Mouse (Mus musculus) liver, embryonic 16.5 days (tissue): ENCODE measurements at regions not wholly inside any gene's neighbourhood (a gene's known extent, or its start where the extent isn't known, plus 50 kb on each side); places are given as distances from the start of the nearest gene placed in this dataset.

Experiments used
- ATAC-seq: fragments of 200-750 bp; cut with Nextera tagmentation; 2 replicates; pipeline ENCODE4 v1.8.0; 2017; ENCODE audit warnings: low read depth, mild to moderate bottlenecking, moderate number of reproducible peaks, moderate library complexity
- H3K27ac ChIP-seq: fragments of 300-500 bp; sonication (generic); 2 replicates; pipeline ENCODE4 v1.5.1; 2014; ENCODE audit warnings: mild to moderate bottlenecking, low read length
- H3K27me3 ChIP-seq: fragments of 300-500 bp; sonication (generic); 2 replicates; pipeline ENCODE4 v1.6.1; 2014; ENCODE audit warnings: low read depth, low read length, mixed read lengths; ENCODE audit not compliant: control insufficient read depth, insufficient read depth
- H3K36me3 ChIP-seq: fragments of 300-500 bp; sonication (generic); 2 replicates; pipeline ENCODE4 v1.6.1; 2014; ENCODE audit warnings: mild to moderate bottlenecking; ENCODE audit not compliant: control insufficient read depth, insufficient read depth
- H3K4me1 ChIP-seq: fragments of 300-500 bp; sonication (generic); 2 replicates; pipeline ENCODE4 v1.6.1; 2014; ENCODE audit warnings: low read depth, low read length, mixed read lengths; ENCODE audit not compliant: control insufficient read depth
- H3K4me2 ChIP-seq: fragments of 300-500 bp; sonication (generic); 2 replicates; pipeline ENCODE4 v1.6.1; 2014; ENCODE audit warnings: low read depth, low read length, mixed read lengths
- H3K4me3 ChIP-seq: fragments of 300-500 bp; sonication (generic); 2 replicates; pipeline ENCODE4 v1.5.1; 2014; ENCODE audit warnings: low read depth, mild to moderate bottlenecking, low read length
- H3K9ac ChIP-seq: fragments of 300-500 bp; sonication (generic); 2 replicates; pipeline ENCODE4 v1.6.1; 2014; ENCODE audit warnings: low read depth, low read length
- H3K9me3 ChIP-seq: fragments of 300-500 bp; sonication (generic); replicated peaks from 2 replicates; pipeline ENCODE4 v1.6.1; 2016; ENCODE audit warnings: low read length; ENCODE audit not compliant: control insufficient read depth
- WGBS: fragments of 180-500 bp; shearing (Covaris S2); extraction: QIAGEN DNeasy Blood & Tissue Kit; methylation state at CpG from one replicate; pipeline ENCODE4 v1.1.7; 2014; ENCODE audit not compliant: insufficient replicate concordance; 5-methylcytosine and 5-hydroxymethylcytosine counted together

DNA sequence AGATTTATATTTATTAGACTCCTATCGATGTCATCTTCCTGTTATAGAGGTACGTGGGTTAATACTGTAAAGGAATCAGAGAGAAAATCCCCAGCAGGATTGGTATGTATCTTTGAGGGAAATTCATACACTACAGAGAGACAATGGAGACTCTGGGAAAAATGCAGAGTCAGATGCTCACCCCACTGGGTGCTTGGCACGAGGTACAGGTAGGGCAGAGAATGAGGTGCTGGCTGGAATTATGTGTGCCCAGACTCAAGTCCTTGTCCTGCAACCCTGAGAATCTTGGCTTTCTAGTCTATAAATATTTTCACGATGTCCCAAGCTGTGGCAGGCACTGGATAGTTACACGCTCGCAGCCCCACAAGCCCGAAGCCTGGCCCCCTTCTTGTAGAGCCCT, 57.8 kb upstream of the Cry1 start:
- Histone ChIP-seq H3K9me3 (no peaks in the 10 kb centered on the region), H3K4me3 (no peak overlapping the region), H3K27ac (no peak overlapping the region), H3K4me2 (no peak overlapping the region), H3K27me3 (no peaks in the 10 kb centered on the region), H3K9ac (no peak overlapping the region), H3K36me3 (no peaks in the 10 kb centered on the region), H3K4me1 (no peaks in the 10 kb centered on the region)
- WGBS: 73% methylated on average over 7 of the region's 7 CpGs
- ATAC-seq: no peak

DNA sequence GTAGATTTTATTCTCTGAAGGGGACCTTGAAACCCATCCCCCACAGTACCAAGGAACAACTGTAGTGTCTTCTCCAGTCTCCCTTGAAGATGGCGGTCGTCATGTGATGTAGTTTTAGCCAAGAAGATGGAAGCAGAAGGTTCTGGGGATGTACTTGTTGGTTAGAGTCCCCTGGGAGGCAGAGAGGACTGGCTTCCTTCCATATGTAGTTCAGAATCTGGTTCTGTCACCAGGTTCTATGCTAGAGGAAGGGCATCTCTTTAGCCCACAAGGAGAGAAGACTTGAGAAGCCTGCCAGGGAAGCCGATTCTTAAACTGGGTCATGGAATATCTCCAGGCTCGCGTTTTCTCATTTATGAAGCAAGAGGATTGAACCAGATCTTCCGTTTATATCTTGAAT, 58.7 kb upstream of the Cry1 start:
- H3K36me3 ChIP-seq: no peaks in the 10 kb centered on the region
- no peaks in the 10 kb centered on the region for H3K9me3 ChIP-seq
- no peaks in the 10 kb centered on the region for H3K27me3 ChIP-seq
- H3K9ac ChIP-seq: no peak overlapping the region
- no peak overlapping the region for H3K27ac ChIP-seq
- H3K4me1 ChIP-seq: no peaks in the 10 kb centered on the region
- no peak overlapping the region for H3K4me2 ChIP-seq
- H3K4me3 ChIP-seq: no peak overlapping the region
- 70% methylated on average over 6 of the region's 6 CpGs for WGBS
- no peak for ATAC-seq

DNA sequence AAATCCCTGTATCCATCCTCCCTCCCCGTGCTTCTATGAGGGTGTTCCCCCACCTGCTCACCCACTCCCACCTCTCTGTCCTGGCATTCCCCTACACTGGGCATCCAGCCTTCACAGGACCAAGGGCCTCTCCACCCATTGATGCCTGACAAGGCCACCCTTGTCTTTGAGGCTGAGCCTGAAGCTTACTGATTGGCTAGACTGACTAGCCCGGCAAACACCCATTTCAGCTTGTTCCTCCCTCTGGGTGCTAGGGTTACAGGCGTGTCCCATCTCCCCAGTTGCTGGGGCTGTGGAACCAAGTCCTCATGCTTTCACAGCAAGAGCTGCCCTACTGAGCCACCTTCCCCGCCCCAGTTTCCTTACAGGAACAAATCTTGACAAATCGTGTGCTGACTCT, 80.9 kb upstream of the Cry1 start:
- no peak overlapping the region for H3K4me2 ChIP-seq
- WGBS: 35% methylated on average over 5 of the region's 5 CpGs

DNA sequence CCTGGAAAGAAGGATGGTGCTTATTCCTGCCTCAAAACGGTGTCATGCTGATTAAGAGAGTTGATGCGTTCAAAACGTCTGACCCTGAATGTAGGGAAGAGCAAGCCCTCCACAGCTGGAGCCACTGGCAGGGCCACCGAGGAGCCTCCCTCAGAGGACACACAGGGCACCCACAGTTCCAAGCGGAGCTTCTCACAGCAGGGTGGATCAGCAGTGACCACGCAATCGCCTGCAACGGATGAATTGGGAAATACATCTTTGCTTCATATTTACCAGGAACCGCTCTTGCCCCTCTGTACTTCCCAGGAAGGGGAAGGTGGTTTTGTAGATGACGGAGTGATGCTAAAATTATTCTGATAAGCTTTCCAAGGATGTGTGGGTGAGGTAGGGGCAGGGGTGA, 81.3 kb upstream of the Cry1 start:
- Histone ChIP-seq H3K4me3 (no peak overlapping the region), H3K36me3 (no peaks in the 10 kb centered on the region), H3K27ac (no peak overlapping the region), H3K4me2 (no peak overlapping the region), H3K9ac (no peak overlapping the region), H3K4me1 (no peaks in the 10 kb centered on the region), H3K27me3 (no peaks in the 10 kb centered on the region), H3K9me3 (no peaks in the 10 kb centered on the region)
- 25% methylated on average over 10 of the region's 10 CpGs for WGBS
- ATAC-seq: peak; percentile 32; the same call in 1 of the 2 replicates

More for the DNA sequence above, 80.9 kb upstream of the Cry1 start:
- no peak overlapping the region for H3K4me3 ChIP-seq
- no peaks in the 10 kb centered on the region for H3K36me3 ChIP-seq
- H3K9me3 ChIP-seq: no peaks in the 10 kb centered on the region
- H3K27me3 ChIP-seq: no peaks in the 10 kb centered on the region
- no peak overlapping the region for H3K27ac ChIP-seq
- no peaks in the 10 kb centered on the region for H3K4me1 ChIP-seq
- ATAC-seq: 0 out of 2 replicates have a peak, but pooled peaks have one; percentile 35
- H3K9ac ChIP-seq: no peak overlapping the region

DNA sequence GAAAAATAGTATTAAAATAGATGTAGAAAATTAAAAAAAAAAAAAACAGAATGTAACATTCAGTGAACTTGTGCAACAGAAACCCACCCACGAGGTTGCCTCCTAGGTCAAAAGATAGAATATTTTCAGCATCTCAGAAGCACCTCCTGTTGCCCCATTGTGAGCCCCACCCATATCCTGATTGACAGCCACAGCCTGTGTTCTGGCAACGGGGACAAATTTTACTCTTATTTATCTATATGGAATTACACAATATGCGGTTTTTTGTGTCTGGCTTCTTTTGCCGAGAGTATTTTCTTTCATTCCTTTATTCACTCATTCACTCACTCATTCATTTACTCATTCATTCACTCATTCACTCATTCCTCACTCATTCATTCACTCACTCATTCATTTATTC, 81.9 kb upstream of the Cry1 start:
- no peak overlapping the region for H3K9ac ChIP-seq
- H3K4me3 ChIP-seq: no peak overlapping the region
- no peaks in the 10 kb centered on the region for H3K36me3 ChIP-seq
- no peaks in the 10 kb centered on the region for H3K27me3 ChIP-seq
- ATAC-seq: no peak
- no peak overlapping the region for H3K4me2 ChIP-seq
- H3K4me1 ChIP-seq: no peaks in the 10 kb centered on the region
- WGBS: 57% methylated on average over 4 of the region's 4 CpGs
- no peaks in the 10 kb centered on the region for H3K9me3 ChIP-seq
- no peak overlapping the region for H3K27ac ChIP-seq

DNA sequence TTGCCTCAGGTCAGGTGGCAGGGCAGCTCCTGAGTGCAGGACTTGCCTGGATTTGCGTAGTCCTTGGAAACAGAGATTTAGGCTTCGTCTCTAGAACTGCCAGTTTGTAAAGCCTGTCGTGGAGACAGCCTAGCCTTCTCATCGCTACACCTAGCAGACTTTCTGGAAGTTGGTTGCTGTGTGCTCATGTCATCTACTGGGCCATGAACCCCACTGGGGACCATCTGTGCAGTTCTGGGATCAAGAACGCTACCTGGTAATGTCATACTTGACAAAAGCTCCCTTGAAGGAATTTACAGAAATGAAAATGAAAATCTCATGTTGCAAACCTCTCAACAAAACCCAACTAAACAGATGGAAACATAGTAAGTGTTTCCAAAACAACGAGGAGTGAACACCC, 85.3 kb upstream of the Cry1 start:
- H3K36me3 ChIP-seq: no peaks in the 10 kb centered on the region

DNA sequence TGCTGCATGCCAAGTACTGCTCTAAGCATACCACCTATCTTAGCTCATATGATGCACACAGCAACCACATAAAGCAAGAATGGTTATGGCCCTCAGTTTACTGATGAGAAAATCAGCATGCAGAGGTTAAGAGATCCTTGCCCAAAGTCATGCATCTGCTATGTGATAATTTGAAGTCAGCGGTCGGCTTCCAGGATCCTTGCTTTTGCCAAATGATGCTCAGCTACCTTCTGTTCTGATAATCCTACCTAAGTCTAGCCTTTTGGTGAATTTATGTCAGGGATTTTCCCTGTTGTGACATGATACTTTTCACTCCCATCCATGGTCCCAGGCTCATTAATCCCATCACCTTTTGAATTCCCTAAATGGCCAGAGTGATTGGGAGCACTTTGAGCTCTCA, 91.9 kb upstream of the Cry1 start:
- no peaks in the 10 kb centered on the region for H3K27me3 ChIP-seq
- no peaks in the 10 kb centered on the region for H3K9me3 ChIP-seq
- no peak overlapping the region for H3K27ac ChIP-seq
- H3K4me1 ChIP-seq: no peaks in the 10 kb centered on the region
- WGBS: 63% methylated on average over 2 of the region's 2 CpGs
- no peak overlapping the region for H3K4me2 ChIP-seq
- ATAC-seq: no peak
- no peak overlapping the region for H3K9ac ChIP-seq
- no peaks in the 10 kb centered on the region for H3K36me3 ChIP-seq
- no peak overlapping the region for H3K4me3 ChIP-seq

More for the DNA sequence above, 85.3 kb upstream of the Cry1 start:
- H3K27ac ChIP-seq: no peak overlapping the region
- no peaks in the 10 kb centered on the region for H3K27me3 ChIP-seq
- 61% methylated on average over 6 of the region's 6 CpGs for WGBS
- ATAC-seq: no peak
- H3K4me3 ChIP-seq: no peak overlapping the region
- H3K4me1 ChIP-seq: no peaks in the 10 kb centered on the region
- no peak overlapping the region for H3K4me2 ChIP-seq
- no peaks in the 10 kb centered on the region for H3K9me3 ChIP-seq
- H3K9ac ChIP-seq: no peak overlapping the region

DNA sequence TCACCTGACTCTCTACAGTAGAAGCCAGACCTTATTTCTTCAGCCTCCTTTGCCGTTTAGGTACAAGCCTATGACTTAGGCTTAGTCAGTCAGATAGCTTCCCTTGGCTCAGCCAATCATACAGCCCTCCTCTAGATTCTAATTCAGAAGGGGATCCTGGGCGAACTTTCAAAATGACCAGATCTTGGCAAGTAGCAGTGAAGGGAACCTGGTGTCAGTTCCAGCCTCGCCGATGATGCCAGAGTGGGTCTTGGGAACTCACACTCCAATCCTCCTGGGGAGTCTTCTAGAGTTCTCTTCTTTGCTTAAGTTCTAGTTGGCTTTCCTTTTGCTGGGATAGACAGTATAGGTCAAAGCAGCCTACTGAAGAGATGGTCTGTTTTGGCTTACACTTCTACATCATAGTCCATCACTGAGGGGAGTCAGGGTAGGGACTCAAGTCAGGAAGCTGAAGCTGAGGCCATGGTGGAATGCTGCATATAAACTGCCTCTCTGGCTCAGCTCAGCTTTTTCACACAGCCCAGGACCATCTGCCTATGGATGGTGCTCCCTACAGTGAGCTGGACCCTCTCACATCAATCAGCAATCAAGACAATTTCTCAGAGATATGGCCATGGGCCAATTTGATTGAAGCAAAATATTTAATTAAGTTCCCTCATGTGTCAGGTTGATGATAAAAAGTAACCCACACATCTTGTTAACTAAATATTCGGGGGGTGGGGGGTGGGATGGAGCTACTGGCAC, 94.7 kb upstream of the Btbd11 start:
- no peak overlapping the region for H3K9ac ChIP-seq
- H3K36me3 ChIP-seq: no peaks in the 10 kb centered on the region
- no peak overlapping the region for H3K4me2 ChIP-seq
- H3K27me3 ChIP-seq: no peaks in the 10 kb centered on the region
- 61% methylated on average over 5 of the region's 5 CpGs for WGBS
- H3K27ac ChIP-seq: no peak overlapping the region
- no peak overlapping the region for H3K4me3 ChIP-seq
- no peak for ATAC-seq
- no peaks in the 10 kb centered on the region for H3K4me1 ChIP-seq
- H3K9me3 ChIP-seq: no peaks in the 10 kb centered on the region

DNA sequence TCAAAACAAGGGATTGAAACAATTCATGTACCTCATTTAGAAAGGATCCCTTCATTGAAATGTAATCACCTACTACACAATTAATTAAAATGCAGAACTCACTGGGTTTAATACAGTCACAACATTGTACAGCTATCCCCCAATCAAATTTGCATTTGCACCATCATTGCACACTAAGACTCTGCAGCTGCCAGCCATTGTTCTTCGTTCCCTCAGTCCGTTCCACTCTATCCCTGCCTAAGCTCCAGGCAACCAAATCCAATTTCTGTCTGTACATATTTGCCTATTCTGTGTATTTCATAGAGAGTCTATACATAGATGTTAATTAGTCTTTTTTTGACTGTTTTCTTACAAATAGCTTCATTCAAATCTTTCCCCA, 94.1 kb upstream of the Btbd11 start:
- no peaks in the 10 kb centered on the region for H3K9me3 ChIP-seq

More for the DNA sequence above, 94.1 kb upstream of the Btbd11 start:
- no peaks in the 10 kb centered on the region for H3K27me3 ChIP-seq
- no peaks in the 10 kb centered on the region for H3K36me3 ChIP-seq
- H3K4me1 ChIP-seq: no peaks in the 10 kb centered on the region
- no peak for ATAC-seq
- H3K4me3 ChIP-seq: no peak overlapping the region
- H3K9ac ChIP-seq: no peak overlapping the region
- no peak overlapping the region for H3K27ac ChIP-seq
- no peak overlapping the region for H3K4me2 ChIP-seq
- WGBS: 53% methylated on average over 2 of the region's 2 CpGs
